Mouse (Mus musculus): ENCODE results near the gene Fam71a. TPM values are rescaled to one million over a fixed set of nuclear protein-coding genes. Genes with fewer than 3 reads are reported as not detected.

Gene Fam71a
- polyA plus RNA-seq (2014; fragmentation: Illumina TruSeq; extraction: RNeasy Lipid Tissue Mini Kit (QIAGEN cat#74804); ENCODE audit: low read depth, low replicate concordance): 1.2 TPM

GRCm38 (mm10) chr1:191164717-191165116 lies at the start of gene Fam71a:
Gene Fam71a (minus strand): TSS chr1:191164817.

Other genes starting within 250 kb of the Fam71a start
- gene Angel2, start 239.7 kb downstream of the Fam71a start, polyA plus RNA-seq (2014; fragmentation: Illumina TruSeq; extraction: RNeasy Lipid Tissue Mini Kit (QIAGEN cat#74804); ENCODE audit: low read depth, low replicate concordance): 37.3 TPM
- gene Vash2, start 185.5 kb downstream of the Fam71a start, polyA plus RNA-seq (2014; fragmentation: Illumina TruSeq; extraction: RNeasy Lipid Tissue Mini Kit (QIAGEN cat#74804); ENCODE audit: low read depth, low replicate concordance): 13.5 TPM
- gene Flvcr1, start 138.7 kb downstream of the Fam71a start, polyA plus RNA-seq (2014; fragmentation: Illumina TruSeq; extraction: RNeasy Lipid Tissue Mini Kit (QIAGEN cat#74804); ENCODE audit: low read depth, low replicate concordance): 10.2 TPM
- 7.8 TPM for gene Spata45, start 128.2 kb downstream of the Fam71a start, polyA plus RNA-seq (2014; fragmentation: Illumina TruSeq; extraction: RNeasy Lipid Tissue Mini Kit (QIAGEN cat#74804); ENCODE audit: low read depth, low replicate concordance)
- 25.6 TPM for gene Tatdn3, start 101.9 kb downstream of the Fam71a start, polyA plus RNA-seq (2014; fragmentation: Illumina TruSeq; extraction: RNeasy Lipid Tissue Mini Kit (QIAGEN cat#74804); ENCODE audit: low read depth, low replicate concordance)
- gene Nsl1, start 101.8 kb downstream of the Fam71a start, polyA plus RNA-seq (2014; fragmentation: Illumina TruSeq; extraction: RNeasy Lipid Tissue Mini Kit (QIAGEN cat#74804); ENCODE audit: low read depth, low replicate concordance): 1.1 TPM
- 5.8 TPM for gene Batf3, start 67.0 kb downstream of the Fam71a start, polyA plus RNA-seq (2014; fragmentation: Illumina TruSeq; extraction: RNeasy Lipid Tissue Mini Kit (QIAGEN cat#74804); ENCODE audit: low read depth, low replicate concordance)
- gene Atf3, start 53.2 kb upstream of the Fam71a start, polyA plus RNA-seq (2014; fragmentation: Illumina TruSeq; extraction: RNeasy Lipid Tissue Mini Kit (QIAGEN cat#74804); ENCODE audit: low read depth, low replicate concordance): 6.7 TPM
- 94.6 TPM for gene Nenf, start 153.4 kb upstream of the Fam71a start, polyA plus RNA-seq (2014; fragmentation: Illumina TruSeq; extraction: RNeasy Lipid Tissue Mini Kit (QIAGEN cat#74804); ENCODE audit: low read depth, low replicate concordance)
- gene Tmem206, start 161.1 kb upstream of the Fam71a start, polyA plus RNA-seq (2014; fragmentation: Illumina TruSeq; extraction: RNeasy Lipid Tissue Mini Kit (QIAGEN cat#74804); ENCODE audit: low read depth, low replicate concordance): 7.1 TPM
- 136 TPM for gene Ppp2r5a, start 238.5 kb upstream of the Fam71a start, polyA plus RNA-seq (2014; fragmentation: Illumina TruSeq; extraction: RNeasy Lipid Tissue Mini Kit (QIAGEN cat#74804); ENCODE audit: low read depth, low replicate concordance)